Mouse (Mus musculus) T-helper 1 cell (primary cell): Measurements from ENCODE around the gene Rgs9bp.
"Not testable (repeated sequence)": the region's sequence is repeated elsewhere in the genome, so short reads cannot be mapped to it uniquely, and the experiment has no call there.

ENCODE experiments used
- in situ Hi-C: fragments of 300-600 bp; cut with MboI, MseI; formaldehyde crosslinking; loops from one replicate; pipeline ENCODE4 v1.15.1; 2025; ENCODE audit warnings: high pct_unique_total_duplicates

The Rgs9bp gene

DNA sequence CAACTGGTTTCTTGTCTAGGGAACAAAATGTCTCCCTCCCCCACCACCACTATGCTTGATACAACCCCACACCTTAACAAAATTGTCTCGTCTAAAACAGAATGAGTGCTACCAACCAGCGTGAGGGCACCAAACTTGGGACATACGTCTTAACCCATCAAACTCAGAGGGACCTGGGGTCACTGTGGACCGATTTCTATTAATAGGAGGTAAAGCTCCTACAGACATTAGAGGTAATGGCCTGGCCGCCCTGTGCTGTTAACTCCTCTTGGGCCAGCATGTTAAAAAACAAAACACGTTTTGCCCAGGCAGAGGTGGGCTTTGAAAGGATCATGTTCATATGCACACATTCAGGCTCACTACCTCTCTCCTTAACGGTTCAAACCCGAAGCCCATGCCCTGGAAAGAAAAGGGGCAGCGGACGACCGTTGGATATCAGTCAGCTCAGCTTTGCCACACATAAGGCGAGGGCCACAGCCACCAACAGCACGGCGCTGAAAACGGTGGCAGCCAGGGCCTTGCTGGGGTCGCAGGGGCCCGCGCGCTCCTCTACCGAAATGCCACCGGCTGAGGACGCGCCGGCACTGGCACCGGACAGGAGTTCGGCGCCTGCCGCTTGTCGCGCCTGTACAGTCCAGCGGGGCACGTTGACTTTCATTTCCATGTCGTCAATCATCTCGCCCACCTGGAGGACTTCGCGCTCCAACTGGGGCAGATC lies 1.2 kb downstream of the Rgs9bp start:
- in situ Hi-C loops: no loop called here

DNA sequence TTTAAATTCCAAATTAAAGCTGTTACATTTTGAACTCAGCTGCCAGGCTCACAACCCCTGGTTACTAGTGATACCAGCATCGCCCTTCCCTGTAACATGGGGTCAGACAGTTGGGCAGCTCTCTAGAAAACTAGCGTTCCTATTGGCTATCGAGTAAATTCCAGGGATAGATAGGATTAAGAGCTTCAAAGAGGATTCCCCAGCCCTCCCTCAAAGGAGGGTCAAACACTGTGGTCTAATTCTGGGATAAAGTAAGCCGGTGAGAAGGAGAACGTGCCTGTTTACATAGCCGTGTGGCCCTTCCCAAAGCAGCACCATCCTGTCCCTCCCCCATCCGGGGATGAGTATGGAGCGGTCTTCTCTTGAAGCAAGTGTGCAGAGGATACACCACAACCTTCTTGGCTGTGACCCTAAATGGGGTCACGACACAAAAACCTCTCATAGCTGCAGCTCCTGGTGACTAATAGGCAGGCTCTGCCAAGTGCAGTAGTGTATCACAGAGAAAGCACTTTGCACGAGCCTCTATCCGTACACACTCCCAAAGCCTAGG lies 1.8 kb downstream of the Rgs9bp start:
- in situ Hi-C loops: no loop called here

DNA sequence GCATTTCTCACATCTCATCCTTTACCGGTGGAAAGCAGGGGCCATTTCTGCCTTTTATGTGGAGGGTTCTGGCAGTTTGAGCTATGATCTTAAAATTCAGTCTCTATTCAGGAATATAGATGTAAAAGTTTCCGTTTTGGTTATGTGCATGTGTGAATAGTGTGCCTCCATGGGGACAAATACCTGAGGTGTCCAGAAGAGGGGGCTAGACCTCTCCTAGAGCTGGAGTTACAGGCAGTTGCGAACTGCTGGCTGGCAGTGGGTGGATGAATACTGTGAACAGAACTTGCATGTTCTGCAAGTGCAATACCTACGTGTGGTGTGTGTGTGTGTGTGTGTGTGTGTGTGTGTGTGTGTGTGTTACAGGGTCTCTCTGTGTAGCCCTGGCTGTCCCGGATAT lies 2.7 kb downstream of the Rgs9bp start:
- in situ Hi-C loops: no loop called here

DNA sequence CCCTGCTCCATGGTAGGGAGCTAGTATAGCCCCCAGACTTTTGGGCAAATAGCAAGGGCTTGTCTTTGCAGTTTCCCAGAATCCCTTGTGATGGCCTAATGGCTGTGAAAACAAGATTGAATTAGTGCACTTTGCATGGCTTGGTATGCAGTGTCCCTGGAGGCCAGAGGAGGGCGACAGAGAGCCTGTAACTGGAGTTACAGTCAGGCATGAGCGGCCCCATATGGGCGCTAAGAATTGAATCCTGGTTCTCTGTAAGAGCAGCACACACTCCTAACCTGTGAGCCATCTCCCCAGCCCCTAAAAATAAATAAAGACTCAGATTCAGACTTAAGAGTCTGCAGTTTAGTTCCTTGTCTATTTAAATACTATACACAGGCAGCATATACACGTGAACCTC lies 5.5 kb downstream of the Rgs9bp start:
- in situ Hi-C loops: no loop called here

DNA sequence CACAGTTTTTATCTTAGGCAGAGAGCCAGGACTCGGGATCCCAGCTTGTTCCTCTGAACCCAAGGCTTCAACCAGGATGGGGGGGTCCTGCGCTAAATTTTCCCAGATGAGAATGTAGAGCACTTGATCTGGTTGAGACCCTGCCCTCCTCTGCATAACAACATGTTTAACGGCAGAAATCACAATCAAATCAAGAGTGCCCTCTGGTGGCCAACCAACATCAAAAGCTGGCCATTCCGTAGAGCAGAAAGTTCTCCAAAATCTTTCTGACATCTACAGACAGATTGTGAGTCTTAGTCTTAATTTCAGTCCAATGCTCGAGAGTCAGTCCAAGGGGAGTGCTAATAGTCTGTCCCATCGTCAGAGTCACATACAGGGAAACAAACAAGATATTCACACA lies 14.5 kb downstream of the Rgs9bp start:
- in situ Hi-C loops: not testable (repeated sequence)

DNA sequence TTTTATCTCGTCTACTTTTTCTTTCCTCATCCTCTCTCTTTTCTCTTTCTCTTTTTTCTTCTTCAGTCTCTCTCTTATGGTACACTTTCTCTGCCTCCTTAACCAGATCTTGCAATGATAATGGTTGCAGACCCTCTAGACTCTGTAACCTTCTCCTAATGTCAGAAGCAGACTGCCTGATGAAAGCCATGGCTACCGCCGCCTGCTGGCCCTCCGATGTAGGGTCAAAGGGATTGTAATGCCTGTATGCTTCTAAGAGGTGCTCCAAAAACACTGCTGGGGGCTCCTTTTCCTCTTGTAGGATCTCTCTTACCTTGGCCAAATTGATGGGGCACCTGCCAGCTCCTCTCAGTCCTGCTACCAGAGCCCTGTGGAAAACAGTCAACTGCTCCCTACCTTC lies 15.7 kb downstream of the Rgs9bp start:
- in situ Hi-C loops: not testable (repeated sequence)

DNA sequence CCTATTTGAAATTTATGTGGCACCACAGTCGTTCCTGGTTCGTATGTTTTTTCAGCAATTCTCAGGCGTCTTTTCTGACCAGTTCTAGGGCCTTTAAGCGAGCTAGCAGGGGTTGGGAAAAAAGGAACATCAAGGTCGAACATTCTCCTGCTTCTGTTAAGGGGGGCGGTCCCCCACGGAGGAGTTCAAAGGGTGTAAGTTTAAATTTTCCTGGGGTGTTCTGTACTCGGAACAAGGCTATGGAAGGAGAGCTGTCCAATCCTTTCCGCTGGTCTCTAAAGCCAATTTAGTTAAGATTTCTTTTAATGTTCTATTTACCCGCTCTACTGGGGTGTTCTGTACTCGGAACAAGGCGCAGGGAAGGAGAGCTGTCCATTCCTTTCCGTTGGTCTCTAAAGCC lies 19.4 kb downstream of the Rgs9bp start:
- in situ Hi-C loops: not testable (repeated sequence)

DNA sequence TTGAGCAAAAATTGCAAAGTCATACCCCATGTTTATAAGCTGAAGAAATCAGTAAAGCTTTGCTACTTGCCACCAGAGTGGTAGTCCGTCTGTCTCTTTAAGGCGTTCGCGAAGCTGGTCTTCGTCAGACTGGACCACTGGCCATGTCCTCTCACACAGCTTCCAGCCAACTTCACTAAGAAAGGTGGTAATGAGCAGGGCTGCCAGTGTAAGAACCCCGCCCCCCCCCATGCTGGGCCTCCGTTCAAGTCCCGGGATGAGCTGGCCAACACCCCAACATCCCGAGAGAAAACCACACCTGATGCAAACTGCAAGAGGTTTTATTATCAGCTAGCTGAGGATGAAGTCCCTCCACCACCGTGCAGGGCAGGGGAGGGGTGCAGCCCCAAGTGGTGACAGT lies 20.5 kb downstream of the Rgs9bp start:
- in situ Hi-C loops: not testable (repeated sequence)

DNA sequence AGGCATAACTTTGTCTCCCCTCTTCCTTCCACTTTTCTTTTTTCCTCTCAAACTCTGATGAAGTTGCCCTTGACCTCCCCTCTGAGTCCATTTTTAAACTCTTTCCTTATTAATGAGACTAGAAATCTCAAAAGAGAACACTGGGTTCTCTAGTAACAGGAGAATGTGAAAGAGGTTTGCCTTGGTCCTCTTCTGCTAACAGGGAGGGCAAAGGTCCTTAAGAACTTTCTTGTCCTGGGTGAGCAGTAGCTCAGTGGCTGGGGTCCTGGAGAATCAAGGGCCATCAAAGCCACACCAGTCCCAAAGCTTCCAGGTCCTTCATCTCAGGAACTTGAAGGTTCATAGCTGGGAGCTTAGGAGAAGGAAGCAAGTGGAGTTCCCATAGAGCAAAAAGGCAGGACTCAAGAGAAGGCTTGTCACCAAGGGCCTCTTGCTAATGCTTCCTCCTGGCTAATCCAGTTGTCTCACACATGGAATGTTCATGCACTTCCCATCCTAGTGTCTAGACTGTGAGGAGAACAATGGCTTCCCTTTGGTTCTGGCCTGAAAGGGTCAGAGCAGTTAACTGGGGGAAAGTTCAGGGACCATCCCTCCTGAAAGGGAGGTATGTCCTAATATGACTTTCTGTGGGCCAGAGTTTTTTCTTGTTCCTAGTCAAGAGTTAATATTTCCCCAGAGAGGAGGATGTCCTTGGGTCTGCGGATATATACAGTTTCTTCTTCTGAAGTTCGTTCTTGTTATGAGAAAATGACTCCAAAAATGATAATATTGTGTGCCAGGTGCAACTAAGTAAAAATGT lies 21.1 kb downstream of the Rgs9bp start:
- in situ Hi-C loops: no loop called here

DNA sequence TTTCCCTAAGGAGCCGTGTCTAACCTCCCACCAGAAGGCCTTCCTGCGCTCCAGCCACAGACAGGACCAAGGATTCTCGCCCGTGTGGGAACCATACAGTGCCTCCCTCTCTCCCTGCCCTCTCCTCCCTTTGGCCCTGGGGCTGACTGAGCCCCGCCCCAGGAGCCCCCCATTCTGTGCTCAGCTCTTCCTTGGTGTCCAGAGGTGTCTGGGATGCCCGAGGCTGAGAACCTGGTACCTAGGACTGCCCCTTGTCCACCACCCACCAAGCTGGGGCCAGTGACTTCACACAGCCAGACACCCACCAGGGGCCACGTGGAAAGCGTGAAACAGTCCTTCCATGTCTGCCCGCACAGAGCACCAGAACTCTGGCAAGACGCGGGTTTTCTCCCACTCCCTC lies 22.3 kb downstream of the Rgs9bp start:
- in situ Hi-C loops: no loop called here

DNA sequence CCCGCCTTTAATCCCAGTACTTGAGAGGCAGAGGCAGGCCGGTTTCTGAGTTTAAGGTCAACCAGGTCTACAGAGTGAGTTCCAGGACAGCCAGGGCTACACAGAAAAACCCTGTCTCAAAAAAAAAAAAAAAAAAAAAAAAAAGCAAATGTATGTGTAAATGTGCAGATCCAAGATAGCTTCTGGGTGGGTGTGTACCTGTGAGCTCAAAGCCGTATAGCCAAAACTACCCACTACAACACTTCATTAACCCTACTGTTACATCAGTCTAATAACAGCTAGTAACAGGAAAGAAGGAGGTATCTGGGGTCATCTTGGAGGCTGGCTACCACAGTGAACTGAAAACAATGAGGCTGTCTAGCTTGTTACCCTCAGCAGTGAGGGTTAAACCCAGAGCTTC lies 25.5 kb downstream of the Rgs9bp start:
- in situ Hi-C loops: no loop called here

DNA sequence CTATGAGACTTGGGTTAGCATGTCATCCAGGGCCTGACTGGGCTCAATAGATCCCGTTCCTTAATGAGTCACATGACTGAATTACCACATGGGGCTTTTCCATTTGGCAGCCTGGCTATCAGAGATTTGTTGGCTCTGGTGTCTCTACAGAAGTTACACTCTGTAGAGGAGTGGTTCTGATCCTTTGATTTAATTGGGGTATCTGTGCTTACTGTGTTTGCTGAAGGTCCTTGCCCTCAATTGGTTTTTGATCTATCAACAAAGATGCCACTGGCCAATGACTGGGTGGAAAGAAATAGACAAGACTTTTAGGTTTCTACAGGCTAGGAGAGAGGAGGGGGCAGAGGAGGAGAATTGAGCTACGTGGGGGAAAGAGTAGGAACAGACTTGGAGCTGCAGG lies 26.7 kb downstream of the Rgs9bp start:
- in situ Hi-C loops: no loop called here

DNA sequence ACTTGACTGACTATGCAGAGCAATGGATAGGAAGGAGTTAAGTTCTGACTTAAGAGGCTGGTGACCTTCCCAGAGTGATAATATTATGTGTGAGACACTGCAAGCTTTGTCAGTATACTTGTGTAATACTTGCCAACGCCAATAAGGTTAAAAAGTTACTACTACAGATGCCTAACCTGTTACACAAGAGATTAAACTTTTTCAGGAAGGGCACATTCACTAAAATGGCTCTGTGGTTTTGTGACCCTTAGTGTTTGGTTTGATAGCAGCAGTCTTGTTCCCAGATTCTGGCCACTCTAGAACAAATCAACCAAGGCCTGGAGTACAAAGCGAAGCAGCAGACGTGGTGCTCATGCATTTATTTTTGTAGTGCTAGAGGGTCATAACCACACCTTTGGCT lies 27.8 kb downstream of the Rgs9bp start:
- in situ Hi-C loops: no loop called here

DNA sequence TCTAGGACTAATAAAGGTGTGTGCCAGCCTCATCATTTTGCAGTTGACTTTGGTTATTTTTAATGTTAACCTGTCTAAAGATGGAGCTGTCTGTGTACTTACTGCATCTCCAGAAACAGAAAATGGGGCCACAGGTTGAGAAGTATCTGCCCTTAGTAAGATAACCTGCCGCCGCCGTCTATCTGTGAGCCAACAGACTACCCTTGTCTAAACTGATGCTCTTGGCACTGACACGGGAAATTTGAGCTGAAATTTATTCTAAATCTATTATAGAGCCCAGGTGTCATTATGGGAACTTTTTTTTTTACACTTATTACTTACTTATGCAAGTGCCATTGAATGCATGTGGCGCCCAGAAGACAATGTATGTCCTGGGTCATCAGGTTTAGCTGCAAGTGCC lies 28.5 kb downstream of the Rgs9bp start:
- in situ Hi-C loops: no loop called here

DNA sequence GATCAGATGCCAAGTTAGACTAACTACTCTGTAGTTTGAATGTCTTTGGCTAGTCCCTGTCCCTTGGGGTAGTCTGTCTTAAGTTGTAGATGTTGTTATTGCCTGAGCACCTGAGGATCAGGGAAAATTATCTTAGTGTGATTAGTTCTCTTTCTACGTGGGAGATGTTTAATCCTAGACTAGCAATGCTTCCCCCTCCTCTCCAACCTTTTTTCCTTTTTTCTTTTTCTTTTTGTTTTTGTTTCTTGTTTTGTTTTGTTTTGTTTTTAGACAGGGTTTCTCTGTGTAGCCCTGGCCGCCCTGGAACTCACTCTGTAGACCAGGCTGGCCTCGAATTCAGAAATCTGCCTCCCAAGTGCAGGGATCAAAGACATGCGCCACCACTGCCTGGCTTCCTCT lies 29.2 kb downstream of the Rgs9bp start, which contains the start of gene Nudt19:
Nudt19 (minus strand) TSS at position 100 of the 399 bp plus-strand sequence.
- in situ Hi-C loops: no loop called here

DNA sequence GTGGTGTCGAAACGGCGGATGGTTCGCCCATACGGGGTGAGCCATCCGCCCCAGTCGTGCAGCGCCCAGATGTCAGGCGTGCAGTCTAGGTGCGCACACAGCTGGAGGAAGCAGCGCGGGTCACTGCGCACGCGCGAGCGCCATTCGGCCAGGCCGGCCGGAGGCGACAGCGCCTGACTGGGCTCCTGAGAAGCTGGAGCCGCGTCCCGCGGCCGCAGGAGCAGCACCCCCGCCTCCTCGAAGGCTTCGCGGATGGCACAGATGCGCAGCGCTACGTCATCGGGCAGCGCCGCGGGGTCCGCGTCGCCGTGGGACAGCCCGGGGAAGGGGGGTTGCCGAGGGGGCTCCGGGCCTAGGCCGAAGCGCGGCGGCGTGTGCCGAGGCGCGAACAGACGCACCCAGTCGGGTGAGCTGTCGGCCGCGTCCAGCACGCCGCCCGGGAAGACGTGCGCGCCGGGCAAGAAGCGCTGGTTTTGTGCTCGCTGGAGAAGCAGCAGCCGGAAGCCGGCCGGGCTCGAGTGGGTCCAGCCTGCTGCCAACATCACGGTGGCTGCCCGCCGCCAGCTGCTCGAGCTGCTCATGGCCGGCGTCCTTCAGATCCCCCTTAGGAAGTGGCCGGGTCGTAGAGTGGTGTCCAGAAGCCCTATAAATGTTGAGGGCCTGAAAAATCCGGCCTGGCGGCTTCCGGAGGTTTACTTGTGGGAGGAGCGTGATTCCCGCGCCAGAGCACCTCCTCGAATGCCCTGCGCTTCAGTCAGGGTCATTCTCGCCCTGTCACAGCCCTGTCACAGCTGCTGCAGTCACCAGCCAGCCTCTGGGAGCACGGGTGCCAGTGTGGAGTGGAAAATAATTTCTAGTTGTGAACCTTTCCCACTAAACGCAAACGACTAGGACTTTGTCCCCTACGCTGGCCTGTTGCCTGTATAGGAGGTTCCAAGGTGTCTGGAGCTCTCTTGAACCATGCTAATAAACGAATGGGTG lies 29.9 kb downstream of the Rgs9bp start:
- in situ Hi-C loops: no loop called here

DNA sequence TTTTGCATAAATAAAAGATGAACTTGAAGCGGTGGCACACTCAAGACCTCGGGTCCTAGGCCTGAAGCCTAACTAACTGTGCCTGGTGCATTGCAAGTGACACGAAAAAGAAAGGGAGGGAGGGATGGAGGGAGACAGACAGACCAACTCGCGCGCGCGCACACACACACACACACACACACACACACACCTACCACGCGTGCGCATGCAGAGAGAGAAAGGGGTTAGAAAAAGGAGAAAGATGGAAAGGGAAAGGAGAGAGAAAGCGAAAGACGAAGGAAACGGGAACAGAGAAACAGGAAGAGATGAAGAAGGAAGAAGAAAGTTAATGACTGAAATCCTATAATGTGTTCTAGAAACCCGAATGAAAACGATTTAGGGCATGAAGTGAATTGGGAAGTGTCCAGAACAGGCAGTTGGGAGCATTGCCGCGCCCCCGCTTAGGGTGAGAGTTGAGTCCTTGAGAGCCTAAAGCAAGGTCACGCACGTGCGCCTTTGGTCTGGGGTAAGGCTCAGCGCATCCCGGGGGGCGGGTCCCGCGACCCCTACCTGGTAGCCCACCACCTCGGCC lies 30.7 kb downstream of the Rgs9bp start:
- in situ Hi-C loops: loop anchor here (5.0 kb wide), 1 partner anchor 157 kb away; the partner anchor contains the start of genes Cep89 and Faap24

DNA sequence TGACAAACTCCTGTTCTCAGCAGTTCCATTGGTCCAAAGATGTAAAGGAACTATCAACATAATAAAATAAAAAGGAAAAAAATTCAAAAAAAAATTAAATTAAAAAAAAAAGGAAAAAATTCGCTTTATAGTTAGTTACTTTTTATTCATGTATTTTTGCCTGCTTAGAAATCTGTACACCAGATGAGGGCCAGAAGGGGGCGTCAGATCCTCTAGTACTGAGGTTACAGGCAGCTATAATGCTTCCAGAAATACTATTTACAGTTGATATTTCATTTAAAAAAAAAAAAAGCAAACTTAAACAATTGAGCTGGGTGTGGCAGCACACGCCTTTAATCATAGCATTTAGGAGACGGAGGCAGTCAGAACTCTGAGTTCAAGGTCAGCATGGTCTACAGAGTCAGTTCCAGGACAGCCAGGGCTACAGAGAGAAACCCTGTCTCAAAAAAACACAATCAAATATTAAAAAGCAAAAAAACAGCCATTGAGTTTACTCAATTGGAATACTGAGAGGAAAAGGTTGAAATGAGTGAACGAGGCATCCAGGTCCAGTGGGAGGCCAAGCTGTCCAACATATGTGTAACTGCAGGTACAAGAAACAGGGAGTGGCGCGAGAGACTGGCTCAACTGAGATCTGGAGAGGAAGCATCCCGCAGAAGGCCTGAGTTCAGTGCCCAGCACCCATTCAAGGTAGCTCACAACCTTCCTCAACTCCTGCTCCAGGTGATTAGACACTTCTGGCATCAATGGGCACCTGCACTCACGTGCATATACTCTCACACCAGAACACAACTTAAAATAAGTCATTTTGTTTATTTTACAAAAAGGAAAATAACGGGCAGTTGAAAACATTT lies 31.4 kb downstream of the Rgs9bp start:
- in situ Hi-C loops: loop anchor here (5.0 kb wide), 1 partner anchor 157 kb away; the partner anchor contains the start of genes Cep89 and Faap24

DNA sequence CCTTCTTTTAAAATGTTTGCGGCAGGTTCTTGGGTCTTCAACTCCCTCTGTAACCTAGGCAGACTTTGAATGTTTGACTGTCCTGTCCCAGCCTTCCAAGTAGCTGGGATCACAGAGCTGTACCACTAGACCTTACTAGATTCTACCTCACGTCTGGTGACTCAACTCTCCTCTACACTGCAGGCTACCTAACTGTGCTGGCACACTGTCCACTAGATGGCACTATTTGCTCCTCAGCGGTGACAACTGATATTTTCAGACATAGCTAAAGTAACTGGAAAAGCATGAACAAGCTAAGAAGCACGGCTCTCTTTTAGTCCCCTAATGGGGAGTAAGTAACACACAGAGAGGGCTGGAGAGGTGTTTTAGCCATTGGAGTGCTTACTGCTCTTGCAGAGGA lies 39.5 kb downstream of the Rgs9bp start:
- in situ Hi-C loops: no loop called here

DNA sequence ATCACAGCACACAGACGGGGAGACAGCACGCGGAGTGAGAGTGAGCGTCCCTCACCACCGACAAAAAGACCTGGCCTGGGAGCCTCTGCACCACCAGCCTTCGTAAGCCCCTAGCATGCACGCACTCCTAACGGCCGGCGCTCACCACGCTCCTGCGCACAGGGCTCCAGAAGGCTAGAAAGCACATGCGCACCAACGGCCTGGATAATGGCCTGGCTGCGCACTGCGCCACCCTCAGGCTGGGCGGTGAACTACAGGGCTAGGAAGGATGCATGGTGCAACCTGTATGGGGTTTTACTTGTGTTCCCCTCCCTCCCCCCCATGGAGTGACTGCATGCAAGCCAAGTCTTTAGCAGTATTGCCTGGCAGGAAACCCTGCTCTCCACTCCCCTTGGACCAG lies 47.8 kb downstream of the Rgs9bp start, which contains the start of gene Tdrd12:
Tdrd12 (minus strand) TSS at position 184 of the 400 bp plus-strand sequence.
- in situ Hi-C loops: no loop called here
